Mouse (Mus musculus): Measurements from ENCODE around the gene 4933402J07Rik. TPM values are rescaled to one million over a fixed set of nuclear protein-coding genes. Genes with fewer than 3 reads are reported as not detected.

4933402J07Rik gene
- polyA plus RNA-seq, 1 experiment from 2014 or later: not detected

GRCm38 (mm10) chr8:87549881-87550280, 13.8 kb upstream of the 4933402J07Rik start:
- WGBS: 76% methylated on average over 4 of the region's 4 CpGs
- no peak overlapping the region for H3K4me2 ChIP-seq (replicated peaks; ENCODE audit: low read depth, low read length)

GRCm38 (mm10) chr8:87552801-87553200, 10.9 kb upstream of the 4933402J07Rik start:
- 46% methylated on average over 1 of the region's 1 CpGs for WGBS
- Histone ChIP-seq H3K4me2 (replicated peaks; ENCODE audit: low read depth, low read length) (no peak overlapping the region), H3K9me3 (ENCODE audit: control insufficient read depth, low read depth, low read length) (no peaks in the 10 kb centered on the region), H3K27me3 (ENCODE audit: control insufficient read depth, insufficient read depth, low read length) (no peaks in the 10 kb centered on the region), H3K4me3 (ENCODE audit: low read depth, low read length) (no peak overlapping the region), H3K27ac (ENCODE audit: low read length) (no peak overlapping the region), H3K4me1 (ENCODE audit: control insufficient read depth, insufficient read depth, low read length) (no peaks in the 10 kb centered on the region), H3K36me3 (ENCODE audit: control insufficient read depth, insufficient read depth, low read length) (no peaks in the 10 kb centered on the region), H3K9ac (replicated peaks; ENCODE audit: low read depth, low read length) (no peak overlapping the region)
- ATAC-seq (ENCODE audit: insufficient number of reproducible peaks, insufficient read depth, low FRiP score, low read depth): no peak

More at GRCm38 (mm10) chr8:87549881-87550280, 13.8 kb upstream of the 4933402J07Rik start:
- Histone ChIP-seq H3K27ac (ENCODE audit: low read length) (no peak overlapping the region), H3K4me3 (ENCODE audit: low read depth, low read length) (no peak overlapping the region), H3K27me3 (ENCODE audit: control insufficient read depth, insufficient read depth, low read length) (no peaks in the 10 kb centered on the region), H3K4me1 (ENCODE audit: control insufficient read depth, insufficient read depth, low read length) (no peaks in the 10 kb centered on the region), H3K36me3 (ENCODE audit: control insufficient read depth, insufficient read depth, low read length) (no peaks in the 10 kb centered on the region), H3K9ac (replicated peaks; ENCODE audit: low read depth, low read length) (no peak overlapping the region), H3K9me3 (ENCODE audit: control insufficient read depth, low read depth, low read length) (no peaks in the 10 kb centered on the region)
- no peak for ATAC-seq (ENCODE audit: insufficient number of reproducible peaks, insufficient read depth, low FRiP score, low read depth)

- no peaks in the 10 kb centered on the region for H3K27me3 ChIP-seq (ENCODE audit: control insufficient read depth, insufficient read depth, low read length)
- H3K27ac ChIP-seq (ENCODE audit: low read length): no peak overlapping the region
- H3K4me3 ChIP-seq (ENCODE audit: low read depth, low read length): no peak overlapping the region
- no peak overlapping the region for H3K9ac ChIP-seq (replicated peaks; ENCODE audit: low read depth, low read length)
- H3K36me3 ChIP-seq (ENCODE audit: control insufficient read depth, insufficient read depth, low read length): no peaks in the 10 kb centered on the region
- H3K9me3 ChIP-seq (ENCODE audit: control insufficient read depth, low read depth, low read length): no peaks in the 10 kb centered on the region
- no peak overlapping the region for H3K4me2 ChIP-seq (replicated peaks; ENCODE audit: low read depth, low read length)
- no peak for ATAC-seq (ENCODE audit: insufficient number of reproducible peaks, insufficient read depth, low FRiP score, low read depth)
- WGBS: 60% methylated on average over 2 of the region's 2 CpGs
- H3K4me1 ChIP-seq (ENCODE audit: control insufficient read depth, insufficient read depth, low read length): no peaks in the 10 kb centered on the region
Observed at GRCm38 (mm10) chr8:87560801-87561200, 2.9 kb upstream of the 4933402J07Rik start.

- H3K27ac ChIP-seq (ENCODE audit: low read length): no peak overlapping the region
- ATAC-seq (ENCODE audit: insufficient number of reproducible peaks, insufficient read depth, low FRiP score, low read depth): no peak
- H3K9ac ChIP-seq (replicated peaks; ENCODE audit: low read depth, low read length): no peak overlapping the region
- WGBS: 82% methylated on average over 5 of the region's 5 CpGs
- 0 out of 2 replicates have a peak, but pooled peaks cover 4% of the 10 kb centered on the region for H3K4me1 ChIP-seq (ENCODE audit: control insufficient read depth, insufficient read depth, low read length)
- no peaks in the 10 kb centered on the region for H3K27me3 ChIP-seq (ENCODE audit: control insufficient read depth, insufficient read depth, low read length)
- H3K36me3 ChIP-seq (ENCODE audit: control insufficient read depth, insufficient read depth, low read length): no peaks in the 10 kb centered on the region
- no peak overlapping the region for H3K4me2 ChIP-seq (replicated peaks; ENCODE audit: low read depth, low read length)
- H3K9me3 ChIP-seq (ENCODE audit: control insufficient read depth, low read depth, low read length): no peaks in the 10 kb centered on the region
- H3K4me3 ChIP-seq (ENCODE audit: low read depth, low read length): no peak overlapping the region
Observed at GRCm38 (mm10) chr8:87569203-87569602, 5.5 kb downstream of the 4933402J07Rik start.

- Histone ChIP-seq H3K27me3 (ENCODE audit: control insufficient read depth, insufficient read depth, low read length) (no peaks in the 10 kb centered on the region), H3K4me2 (replicated peaks; ENCODE audit: low read depth, low read length) (peak overlapping the region; percentile 37), H3K27ac (ENCODE audit: low read length) (peak overlapping the region; percentile 22; the same call in 1 of the 2 replicates), H3K9me3 (ENCODE audit: control insufficient read depth, low read depth, low read length) (no peaks in the 10 kb centered on the region), H3K4me3 (ENCODE audit: low read depth, low read length) (peak overlapping the region; percentile 19), H3K4me1 (ENCODE audit: control insufficient read depth, insufficient read depth, low read length) (0 out of 2 replicates have a peak, but pooled peaks cover 4% of the 10 kb centered on the region), H3K9ac (replicated peaks; ENCODE audit: low read depth, low read length) (peak overlapping the region; percentile 15; the same call in 1 of the 2 replicates), H3K36me3 (ENCODE audit: control insufficient read depth, insufficient read depth, low read length) (no peaks in the 10 kb centered on the region)
- no peak for ATAC-seq (ENCODE audit: insufficient number of reproducible peaks, insufficient read depth, low FRiP score, low read depth)
- 29% methylated on average over 13 of the region's 13 CpGs for WGBS
Observed at GRCm38 (mm10) chr8:87569706-87570563, 6.3 kb downstream of the 4933402J07Rik start.

- 0 out of 2 replicates have a peak, but pooled peaks cover 4% of the 10 kb centered on the region for H3K4me1 ChIP-seq (ENCODE audit: control insufficient read depth, insufficient read depth, low read length)
- peak overlapping the region; percentile 37 for H3K4me2 ChIP-seq (replicated peaks; ENCODE audit: low read depth, low read length)
- peak overlapping the region; percentile 22; the same call in 1 of the 2 replicates for H3K27ac ChIP-seq (ENCODE audit: low read length)
- no peaks in the 10 kb centered on the region for H3K27me3 ChIP-seq (ENCODE audit: control insufficient read depth, insufficient read depth, low read length)
- peak overlapping the region; percentile 19 for H3K4me3 ChIP-seq (ENCODE audit: low read depth, low read length)
- H3K9me3 ChIP-seq (ENCODE audit: control insufficient read depth, low read depth, low read length): no peaks in the 10 kb centered on the region
- peak overlapping the region; percentile 15; the same call in 1 of the 2 replicates for H3K9ac ChIP-seq (replicated peaks; ENCODE audit: low read depth, low read length)
- H3K36me3 ChIP-seq (ENCODE audit: control insufficient read depth, insufficient read depth, low read length): no peaks in the 10 kb centered on the region
- WGBS: 2% methylated on average over 8 of the region's 8 CpGs
- ATAC-seq (ENCODE audit: insufficient number of reproducible peaks, insufficient read depth, low FRiP score, low read depth): peak; percentile 23; the same call in 1 of the 2 replicates
Observed at GRCm38 (mm10) chr8:87570564-87570855, 6.9 kb downstream of the 4933402J07Rik start.

GRCm38 (mm10) chr8:87570880-87571279, 7.2 kb downstream of the 4933402J07Rik start:
- peak overlapping the region; percentile 19 for H3K4me3 ChIP-seq (ENCODE audit: low read depth, low read length)
- ATAC-seq (ENCODE audit: insufficient number of reproducible peaks, insufficient read depth, low FRiP score, low read depth): no peak
- H3K4me2 ChIP-seq (replicated peaks; ENCODE audit: low read depth, low read length): peak overlapping the region; percentile 37
- peak overlapping the region; percentile 22; the same call in 1 of the 2 replicates for H3K27ac ChIP-seq (ENCODE audit: low read length)
- H3K36me3 ChIP-seq (ENCODE audit: control insufficient read depth, insufficient read depth, low read length): no peaks in the 10 kb centered on the region
- 0 out of 2 replicates have a peak, but pooled peaks cover 4% of the 10 kb centered on the region for H3K4me1 ChIP-seq (ENCODE audit: control insufficient read depth, insufficient read depth, low read length)
- H3K9ac ChIP-seq (replicated peaks; ENCODE audit: low read depth, low read length): 0 out of 2 replicates have a peak overlapping the region, but pooled peaks have one; percentile 15
- 13% methylated on average over 7 of the region's 7 CpGs for WGBS
- no peaks in the 10 kb centered on the region for H3K9me3 ChIP-seq (ENCODE audit: control insufficient read depth, low read depth, low read length)
- no peaks in the 10 kb centered on the region for H3K27me3 ChIP-seq (ENCODE audit: control insufficient read depth, insufficient read depth, low read length)

GRCm38 (mm10) chr8:87594272-87594671, 30.6 kb downstream of the 4933402J07Rik start:
- no peak overlapping the region for H3K9ac ChIP-seq (replicated peaks; ENCODE audit: low read depth, low read length)
- no peaks in the 10 kb centered on the region for H3K27me3 ChIP-seq (ENCODE audit: control insufficient read depth, insufficient read depth, low read length)
- no peak overlapping the region for H3K27ac ChIP-seq (ENCODE audit: low read length)
- H3K9me3 ChIP-seq (ENCODE audit: control insufficient read depth, low read depth, low read length): no peaks in the 10 kb centered on the region
- H3K4me3 ChIP-seq (ENCODE audit: low read depth, low read length): no peak overlapping the region
- H3K4me1 ChIP-seq (ENCODE audit: control insufficient read depth, insufficient read depth, low read length): no peaks in the 10 kb centered on the region
- ATAC-seq (ENCODE audit: insufficient number of reproducible peaks, insufficient read depth, low FRiP score, low read depth): no peak
- H3K4me2 ChIP-seq (replicated peaks; ENCODE audit: low read depth, low read length): no peak overlapping the region
- WGBS: 0% methylated on average over 2 of the region's 2 CpGs
- H3K36me3 ChIP-seq (ENCODE audit: control insufficient read depth, insufficient read depth, low read length): no peaks in the 10 kb centered on the region
